Mouse (Mus musculus): ENCODE measurements at regions not wholly inside any gene's neighbourhood (a gene's known extent, or its start where the extent isn't known, plus 50 kb on each side); places are given as distances from the start of the nearest gene placed in this dataset.

GRCm38 (mm10) chr14:76245063-76245396, 134.3 kb downstream of the Nufip1 start:
- DNase-seq = no peak

GRCm38 (mm10) chr14:76247664-76248063, 137.0 kb downstream of the Nufip1 start:
- DNase-seq = no peak

GRCm38 (mm10) chr14:76253850-76254249, 143.2 kb downstream of the Nufip1 start:
- no peak for DNase-seq

- DNase-seq = no peak
These were observed 144.1 kb downstream of the Nufip1 start for GRCm38 (mm10) chr14:76254565-76255501.

GRCm38 (mm10) chr14:76255971-76256370, 145.3 kb downstream of the Nufip1 start:
- DNase-seq = no peak

- no peak for DNase-seq
These were observed 147.9 kb downstream of the Nufip1 start for GRCm38 (mm10) chr14:76258626-76259025.

- no peak for DNase-seq
These were observed 150.1 kb downstream of the Nufip1 start for GRCm38 (mm10) chr14:76260628-76261293.

- DNase-seq = no peak
These were observed 151.1 kb upstream of the Tsc22d1 start for GRCm38 (mm10) chr14:76263682-76264081.

- DNase-seq = no peak
These were observed 148.9 kb upstream of the Tsc22d1 start for GRCm38 (mm10) chr14:76265819-76266218.

- no peak for DNase-seq
These were observed 148.5 kb upstream of the Tsc22d1 start for GRCm38 (mm10) chr14:76266249-76266648.

GRCm38 (mm10) chr14:76267091-76267490, 147.7 kb upstream of the Tsc22d1 start:
- no peak for DNase-seq

- no peak for DNase-seq
These were observed 143.6 kb upstream of the Tsc22d1 start for GRCm38 (mm10) chr14:76271190-76271589.

- DNase-seq = no peak
These were observed 141.9 kb upstream of the Tsc22d1 start for GRCm38 (mm10) chr14:76272840-76273239.

- no peak for DNase-seq
These were observed 138.1 kb upstream of the Tsc22d1 start for GRCm38 (mm10) chr14:76276655-76277054.

- peak; percentile 11 to 15 for DNase-seq
These were observed 135.9 kb upstream of the Tsc22d1 start for GRCm38 (mm10) chr14:76278751-76279450.

- DNase-seq = no peak
These were observed 135.2 kb upstream of the Tsc22d1 start for GRCm38 (mm10) chr14:76279561-76279960.

GRCm38 (mm10) chr14:76281867-76282266, 132.9 kb upstream of the Tsc22d1 start:
- no peak for DNase-seq

GRCm38 (mm10) chr14:76287768-76288167, 127.0 kb upstream of the Tsc22d1 start:
- no peak for DNase-seq

GRCm38 (mm10) chr14:76290401-76291018, 124.3 kb upstream of the Tsc22d1 start:
- no peak for DNase-seq

- no peak for DNase-seq
These were observed 122.5 kb upstream of the Tsc22d1 start for GRCm38 (mm10) chr14:76292211-76292610.

GRCm38 (mm10) chr14:76295411-76296169, 119.2 kb upstream of the Tsc22d1 start:
- no peak for DNase-seq

GRCm38 (mm10) chr14:76297864-76298263, 116.9 kb upstream of the Tsc22d1 start:
- DNase-seq = no peak
